Mouse (Mus musculus): Measurements from ENCODE around the gene Fgf22. TPM values are rescaled to one million over a fixed set of nuclear protein-coding genes. Genes with fewer than 3 reads are reported as not detected.

The Fgf22 gene
- polyA plus RNA-seq, 1 experiment = 0.26 TPM

- TF ChIP-seq USF1 (IDR thresholded peaks at IDR 0.05; ENCODE audit: low read depth) (no peak), MYOD1 (IDR thresholded peaks at IDR 0.05; ENCODE audit: control insufficient read depth in 1 of 3, insufficient read length in 2 of 3, low read depth in 2 of 3) (no peak), TCF12 (IDR thresholded peaks at IDR 0.05; ENCODE audit: insufficient read depth, poor library complexity, severe bottlenecking) (no peak)
- no peak overlapping the region for H3ac ChIP-seq (ENCODE audit: control insufficient read depth, insufficient read length)
These were observed 22.4 kb upstream of the Fgf22 start for GRCm38 (mm10) chr10:79732500-79732899.

GRCm38 (mm10) chr10:79733847-79734246, 21.0 kb upstream of the Fgf22 start:
- no peaks in the 10 kb centered on the region for H3K27me3 ChIP-seq (ENCODE audit: control insufficient read depth, insufficient read depth, insufficient read length)
- H3K79me2 ChIP-seq (ENCODE audit: control insufficient read depth, insufficient read depth) = no peaks in the 10 kb centered on the region
- H3K36me3 ChIP-seq (ENCODE audit: control insufficient read depth, insufficient read depth) = peaks cover 20% of the 10 kb centered on the region
- H3K4me2 ChIP-seq (ENCODE audit: low read depth) = no peak overlapping the region
- H3K4me3 ChIP-seq = no peak overlapping the region
- no peak overlapping the region for H3ac ChIP-seq (ENCODE audit: control insufficient read depth, insufficient read length)
- no peak for TF ChIP-seq CEBPB (IDR thresholded peaks at IDR 0.05; ENCODE audit: insufficient read depth, poor library complexity, severe bottlenecking)
- TF ChIP-seq USF1 (IDR thresholded peaks at IDR 0.05; ENCODE audit: low read depth) = no peak
- TF ChIP-seq POLR2A (IDR thresholded peaks at IDR 0.05; ENCODE audit: insufficient read length, low read depth) = no peak
- TF ChIP-seq MYOG (IDR thresholded peaks at IDR 0.05; ENCODE audit: control insufficient read depth in 1 of 3, insufficient read depth in 1 of 3, insufficient read length in 2 of 3, low read depth in 2 of 3) = no peak
- no peak for TF ChIP-seq REST (IDR thresholded peaks at IDR 0.05; ENCODE audit: insufficient read depth, insufficient read length)
- no peak for TF ChIP-seq MYOD1 (IDR thresholded peaks at IDR 0.05; ENCODE audit: control insufficient read depth in 1 of 3, insufficient read length in 2 of 3, low read depth in 2 of 3)
- TF ChIP-seq E2F4 (IDR thresholded peaks at IDR 0.05; ENCODE audit: insufficient read depth) = no peak
- TF ChIP-seq SRF (IDR thresholded peaks at IDR 0.05; ENCODE audit: control insufficient read depth, insufficient read length, low read depth) = no peak
- no peak for TF ChIP-seq MAX (IDR thresholded peaks at IDR 0.05; ENCODE audit: low read depth)
- TF ChIP-seq TCF12 (IDR thresholded peaks at IDR 0.05; ENCODE audit: insufficient read depth, poor library complexity, severe bottlenecking) = no peak
- TF ChIP-seq TCF3 (IDR thresholded peaks at IDR 0.05; ENCODE audit: insufficient read length, low read depth) = no peak
- no peak for TF ChIP-seq POLR2AphosphoS2 (IDR thresholded peaks at IDR 0.05; ENCODE audit: insufficient read length, low read depth)

More at GRCm38 (mm10) chr10:79732500-79732899, 22.4 kb upstream of the Fgf22 start:
- no peaks in the 10 kb centered on the region for H3K27me3 ChIP-seq (ENCODE audit: control insufficient read depth, insufficient read depth, insufficient read length)
- no peak overlapping the region for H3K4me2 ChIP-seq (ENCODE audit: low read depth)
- H3K4me3 ChIP-seq = no peak overlapping the region
- peaks cover 13% of the 10 kb centered on the region for H3K36me3 ChIP-seq (ENCODE audit: control insufficient read depth, insufficient read depth)
- no peaks in the 10 kb centered on the region for H3K79me2 ChIP-seq (ENCODE audit: control insufficient read depth, insufficient read depth)

GRCm38 (mm10) chr10:79735361-79735760, 19.5 kb upstream of the Fgf22 start:
- H3K4me2 ChIP-seq (ENCODE audit: low read depth) = no peak overlapping the region
- H3K4me3 ChIP-seq = no peak overlapping the region
- peaks cover 28% of the 10 kb centered on the region for H3K36me3 ChIP-seq (ENCODE audit: control insufficient read depth, insufficient read depth)
- H3K79me2 ChIP-seq (ENCODE audit: control insufficient read depth, insufficient read depth) = no peaks in the 10 kb centered on the region
- TF ChIP-seq MYOG (IDR thresholded peaks at IDR 0.05; ENCODE audit: control insufficient read depth in 1 of 3, insufficient read depth in 1 of 3, insufficient read length in 2 of 3, low read depth in 2 of 3) (no peak), USF1 (IDR thresholded peaks at IDR 0.05; ENCODE audit: low read depth) (no peak), MAX (IDR thresholded peaks at IDR 0.05; ENCODE audit: low read depth) (no peak), SRF (IDR thresholded peaks at IDR 0.05; ENCODE audit: control insufficient read depth, insufficient read length, low read depth) (no peak), POLR2A (IDR thresholded peaks at IDR 0.05; ENCODE audit: insufficient read length, low read depth) (no peak), REST (IDR thresholded peaks at IDR 0.05; ENCODE audit: insufficient read depth, insufficient read length) (no peak), TCF3 (IDR thresholded peaks at IDR 0.05; ENCODE audit: insufficient read length, low read depth) (no peak), E2F4 (IDR thresholded peaks at IDR 0.05; ENCODE audit: insufficient read depth) (no peak), TCF12 (IDR thresholded peaks at IDR 0.05; ENCODE audit: insufficient read depth, poor library complexity, severe bottlenecking) (no peak)
- H3K27me3 ChIP-seq (ENCODE audit: control insufficient read depth, insufficient read depth, insufficient read length) = no peaks in the 10 kb centered on the region
- no peak overlapping the region for H3ac ChIP-seq (ENCODE audit: control insufficient read depth, insufficient read length)

GRCm38 (mm10) chr10:79736706-79737105, 18.2 kb upstream of the Fgf22 start:
- Histone ChIP-seq H3K79me2 (ENCODE audit: control insufficient read depth, insufficient read depth) (no peaks in the 10 kb centered on the region), H3K36me3 (ENCODE audit: control insufficient read depth, insufficient read depth) (peaks cover 40% of the 10 kb centered on the region), H3K4me2 (ENCODE audit: low read depth) (no peak overlapping the region), H3K27me3 (ENCODE audit: control insufficient read depth, insufficient read depth, insufficient read length) (no peaks in the 10 kb centered on the region), H3K4me3 (no peak overlapping the region), H3ac (ENCODE audit: control insufficient read depth, insufficient read length) (no peak overlapping the region)
- TF ChIP-seq SRF (IDR thresholded peaks at IDR 0.05; ENCODE audit: control insufficient read depth, insufficient read length, low read depth) (no peak), POLR2AphosphoS2 (IDR thresholded peaks at IDR 0.05; ENCODE audit: insufficient read length, low read depth) (no peak), REST (IDR thresholded peaks at IDR 0.05; ENCODE audit: insufficient read depth, insufficient read length) (no peak), TCF12 (IDR thresholded peaks at IDR 0.05; ENCODE audit: insufficient read depth, poor library complexity, severe bottlenecking) (no peak), TCF3 (IDR thresholded peaks at IDR 0.05; ENCODE audit: insufficient read length, low read depth) (no peak), MYOG (IDR thresholded peaks at IDR 0.05; ENCODE audit: control insufficient read depth in 1 of 3, insufficient read depth in 1 of 3, insufficient read length in 2 of 3, low read depth in 2 of 3) (no peak), E2F4 (IDR thresholded peaks at IDR 0.05; ENCODE audit: insufficient read depth) (no peak), CEBPB (IDR thresholded peaks at IDR 0.05; ENCODE audit: insufficient read depth, poor library complexity, severe bottlenecking) (no peak), MYOD1 (IDR thresholded peaks at IDR 0.05; ENCODE audit: control insufficient read depth in 1 of 3, insufficient read length in 2 of 3, low read depth in 2 of 3) (no peak), MAX (IDR thresholded peaks at IDR 0.05; ENCODE audit: low read depth) (no peak), POLR2A (IDR thresholded peaks at IDR 0.05; ENCODE audit: insufficient read length, low read depth) (no peak), USF1 (IDR thresholded peaks at IDR 0.05; ENCODE audit: low read depth) (no peak)

- Histone ChIP-seq H3K36me3 (ENCODE audit: control insufficient read depth, insufficient read depth) (peaks cover 40% of the 10 kb centered on the region), H3K27me3 (ENCODE audit: control insufficient read depth, insufficient read depth, insufficient read length) (no peaks in the 10 kb centered on the region), H3K4me3 (no peak overlapping the region), H3K79me2 (ENCODE audit: control insufficient read depth, insufficient read depth) (no peaks in the 10 kb centered on the region), H3ac (ENCODE audit: control insufficient read depth, insufficient read length) (no peak overlapping the region), H3K4me2 (ENCODE audit: low read depth) (no peak overlapping the region)
- TF ChIP-seq TCF3 (IDR thresholded peaks at IDR 0.05; ENCODE audit: insufficient read length, low read depth) (no peak), MYOD1 (IDR thresholded peaks at IDR 0.05; ENCODE audit: control insufficient read depth in 1 of 3, insufficient read length in 2 of 3, low read depth in 2 of 3) (no peak), CEBPB (IDR thresholded peaks at IDR 0.05; ENCODE audit: insufficient read depth, poor library complexity, severe bottlenecking) (no peak), MAX (IDR thresholded peaks at IDR 0.05; ENCODE audit: low read depth) (no peak), MYOG (IDR thresholded peaks at IDR 0.05; ENCODE audit: control insufficient read depth in 1 of 3, insufficient read depth in 1 of 3, insufficient read length in 2 of 3, low read depth in 2 of 3) (no peak), SRF (IDR thresholded peaks at IDR 0.05; ENCODE audit: control insufficient read depth, insufficient read length, low read depth) (no peak), USF1 (IDR thresholded peaks at IDR 0.05; ENCODE audit: low read depth) (no peak), POLR2A (IDR thresholded peaks at IDR 0.05; ENCODE audit: insufficient read length, low read depth) (no peak), REST (IDR thresholded peaks at IDR 0.05; ENCODE audit: insufficient read depth, insufficient read length) (no peak), TCF12 (IDR thresholded peaks at IDR 0.05; ENCODE audit: insufficient read depth, poor library complexity, severe bottlenecking) (no peak), POLR2AphosphoS2 (IDR thresholded peaks at IDR 0.05; ENCODE audit: insufficient read length, low read depth) (no peak)
These were observed 16.6 kb upstream of the Fgf22 start for GRCm38 (mm10) chr10:79738259-79738658.
